Mouse (Mus musculus): ENCODE data around the gene Mta1. TPM values are rescaled to one million over a fixed set of nuclear protein-coding genes. Genes with fewer than 3 reads are reported as not detected.

Gene Mta1
- polyA plus RNA-seq, 1 experiment = 101 TPM

DNA sequence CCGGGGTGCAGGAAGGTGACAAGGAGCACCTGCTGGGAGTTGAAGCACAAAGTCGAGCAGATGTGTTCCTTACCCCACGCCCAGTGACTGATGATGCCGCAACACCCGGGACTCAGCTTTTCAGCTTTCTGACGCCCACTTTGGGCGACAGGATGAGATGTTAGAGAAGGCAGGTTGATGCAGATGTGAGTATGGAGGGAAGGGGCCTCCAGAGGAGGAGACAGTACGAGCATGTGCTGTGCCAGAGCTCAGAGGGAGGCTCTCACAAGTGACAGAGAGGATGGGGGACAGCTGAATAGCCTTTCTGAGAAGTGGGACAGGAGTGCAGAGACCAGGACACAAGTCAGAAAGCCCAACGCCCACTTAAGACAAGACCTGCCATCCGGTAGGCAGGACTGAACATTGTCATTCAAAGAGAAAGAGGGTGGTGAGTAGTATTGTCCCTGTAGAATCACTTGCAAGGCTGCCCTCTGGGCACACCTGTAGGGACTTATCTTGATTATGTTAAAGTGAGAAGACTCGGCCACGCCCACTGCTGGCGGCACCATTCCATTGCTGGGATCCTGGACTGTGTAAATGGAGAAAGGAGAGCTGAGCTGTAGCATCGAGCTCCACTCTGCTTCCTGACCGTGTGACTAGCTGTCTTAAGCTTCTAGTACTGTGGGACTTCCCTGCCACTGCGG, 16.9 kb downstream of the Mta1 start:
- Histone ChIP-seq H3K4me3 (no peak overlapping the region), H3K79me2 (ENCODE audit: control insufficient read depth, insufficient read depth) (peaks cover 17% of the 10 kb centered on the region), H3K27me3 (ENCODE audit: control insufficient read depth, insufficient read depth, insufficient read length) (no peaks in the 10 kb centered on the region), H3K36me3 (ENCODE audit: control insufficient read depth, insufficient read depth) (peaks cover 26% of the 10 kb centered on the region), H3K4me2 (ENCODE audit: low read depth) (no peak overlapping the region), H3ac (ENCODE audit: control insufficient read depth, insufficient read length) (no peak overlapping the region)
- TF ChIP-seq TCF3 (IDR thresholded peaks at IDR 0.05; ENCODE audit: insufficient read length, low read depth) (no peak), MAX (IDR thresholded peaks at IDR 0.05; ENCODE audit: low read depth) (no peak), E2F4 (IDR thresholded peaks at IDR 0.05; ENCODE audit: insufficient read depth) (no peak), POLR2AphosphoS2 (IDR thresholded peaks at IDR 0.05; ENCODE audit: insufficient read length, low read depth) (no peak), CEBPB (IDR thresholded peaks at IDR 0.05; ENCODE audit: insufficient read depth, poor library complexity, severe bottlenecking) (no peak), REST (IDR thresholded peaks at IDR 0.05; ENCODE audit: insufficient read depth, insufficient read length) (no peak), TCF12 (IDR thresholded peaks at IDR 0.05; ENCODE audit: insufficient read depth, poor library complexity, severe bottlenecking) (no peak)

DNA sequence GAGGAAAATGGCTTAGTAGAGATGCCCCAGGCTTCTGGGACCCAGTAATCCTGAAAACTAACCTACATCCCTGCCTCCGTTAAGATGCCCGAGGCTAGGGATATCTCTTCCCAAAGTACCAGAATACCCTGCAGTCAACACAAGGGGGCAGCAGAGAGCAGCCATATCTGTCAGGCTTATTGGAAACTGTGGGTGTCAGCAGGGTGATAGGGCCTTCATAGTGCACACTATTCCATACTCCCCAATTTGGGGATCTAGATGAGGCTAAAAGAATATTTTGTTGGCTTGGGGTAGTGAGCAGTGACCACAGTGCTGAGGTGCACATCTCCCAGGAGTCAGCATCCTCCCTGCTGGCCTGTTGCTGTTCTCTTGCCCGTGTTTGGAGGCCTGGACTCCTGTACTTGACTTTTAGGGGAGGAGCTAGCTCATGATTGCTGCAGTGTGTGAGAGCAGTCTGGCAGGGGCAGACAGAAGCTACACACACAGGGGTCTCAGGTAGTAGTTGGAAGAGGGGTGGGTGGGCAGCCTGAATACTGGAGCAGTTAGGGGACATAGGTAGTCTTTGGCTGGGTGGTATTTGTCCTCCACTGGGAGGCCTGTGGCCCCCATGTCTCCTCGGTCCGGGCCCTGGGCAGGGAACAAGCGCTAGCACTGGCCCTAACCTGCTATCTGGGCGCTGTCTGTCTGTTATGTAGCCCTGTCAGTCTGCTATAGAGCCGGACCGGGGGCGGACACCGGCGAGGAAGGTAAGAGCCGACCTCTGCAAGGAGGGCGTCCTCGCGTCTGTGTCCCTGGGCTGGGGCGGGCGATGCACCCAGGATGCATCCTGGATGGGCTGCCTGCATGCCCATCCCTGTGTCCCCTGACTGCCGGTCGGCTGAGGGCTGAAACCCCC, 21.7 kb downstream of the Mta1 start:
- Histone ChIP-seq H3K36me3 (ENCODE audit: control insufficient read depth, insufficient read depth) (peaks cover 21% of the 10 kb centered on the region), H3K4me2 (ENCODE audit: low read depth) (no peak overlapping the region), H3K4me3 (no peak overlapping the region), H3ac (ENCODE audit: control insufficient read depth, insufficient read length) (no peak overlapping the region), H3K79me2 (ENCODE audit: control insufficient read depth, insufficient read depth) (no peaks in the 10 kb centered on the region), H3K27me3 (ENCODE audit: control insufficient read depth, insufficient read depth, insufficient read length) (no peaks in the 10 kb centered on the region)
- TF ChIP-seq POLR2AphosphoS2 (IDR thresholded peaks at IDR 0.05; ENCODE audit: insufficient read length, low read depth) = no peak
- TF ChIP-seq MYOD1 (IDR thresholded peaks at IDR 0.05; ENCODE audit: control insufficient read depth in 1 of 3, insufficient read length in 2 of 3, low read depth in 2 of 3) = no peak
- TF ChIP-seq MYOG (IDR thresholded peaks at IDR 0.05; ENCODE audit: control insufficient read depth in 1 of 3, insufficient read depth in 1 of 3, insufficient read length in 2 of 3, low read depth in 2 of 3) = no peak
- no peak for TF ChIP-seq POLR2A (IDR thresholded peaks at IDR 0.05; ENCODE audit: insufficient read length, low read depth)
- no peak for TF ChIP-seq E2F4 (IDR thresholded peaks at IDR 0.05; ENCODE audit: insufficient read depth)
- TF ChIP-seq CEBPB (IDR thresholded peaks at IDR 0.05; ENCODE audit: insufficient read depth, poor library complexity, severe bottlenecking) = no peak
- TF ChIP-seq MAX (IDR thresholded peaks at IDR 0.05; ENCODE audit: low read depth) = no peak

DNA sequence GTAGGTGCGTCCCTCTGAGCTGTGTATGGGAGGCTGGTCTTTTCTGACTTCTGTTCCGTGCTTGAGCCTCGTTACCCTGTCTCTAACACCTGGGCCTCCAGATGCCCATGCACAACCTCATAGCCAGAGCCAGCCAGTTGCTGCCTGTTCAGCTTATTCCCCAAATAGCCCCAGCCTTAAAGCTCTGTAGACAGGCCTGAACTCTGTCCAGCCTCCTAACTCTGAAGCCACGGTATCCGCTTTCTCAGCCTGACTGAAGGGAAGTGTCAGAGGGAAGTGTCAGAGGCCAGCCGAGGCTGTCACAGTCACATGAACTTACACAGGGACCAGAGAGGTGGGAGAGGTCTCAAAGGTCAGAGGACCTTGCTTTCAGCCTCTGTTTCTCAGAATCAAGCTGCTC, 26.6 kb downstream of the Mta1 start:
- H3K79me2 ChIP-seq (ENCODE audit: control insufficient read depth, insufficient read depth) = no peaks in the 10 kb centered on the region
- peaks cover 20% of the 10 kb centered on the region for H3K36me3 ChIP-seq (ENCODE audit: control insufficient read depth, insufficient read depth)
- no peaks in the 10 kb centered on the region for H3K27me3 ChIP-seq (ENCODE audit: control insufficient read depth, insufficient read depth, insufficient read length)
- no peak overlapping the region for H3K4me3 ChIP-seq
- H3K4me2 ChIP-seq (ENCODE audit: low read depth) = no peak overlapping the region
- H3ac ChIP-seq (ENCODE audit: control insufficient read depth, insufficient read length) = no peak overlapping the region
- no peak for TF ChIP-seq USF1 (IDR thresholded peaks at IDR 0.05; ENCODE audit: low read depth)
- no peak for TF ChIP-seq SRF (IDR thresholded peaks at IDR 0.05; ENCODE audit: control insufficient read depth, insufficient read length, low read depth)
- TF ChIP-seq REST (IDR thresholded peaks at IDR 0.05; ENCODE audit: insufficient read depth, insufficient read length) = no peak
- no peak for TF ChIP-seq TCF3 (IDR thresholded peaks at IDR 0.05; ENCODE audit: insufficient read length, low read depth)
- no peak for TF ChIP-seq CEBPB (IDR thresholded peaks at IDR 0.05; ENCODE audit: insufficient read depth, poor library complexity, severe bottlenecking)
- no peak for TF ChIP-seq TCF12 (IDR thresholded peaks at IDR 0.05; ENCODE audit: insufficient read depth, poor library complexity, severe bottlenecking)
- no peak for TF ChIP-seq MAX (IDR thresholded peaks at IDR 0.05; ENCODE audit: low read depth)

DNA sequence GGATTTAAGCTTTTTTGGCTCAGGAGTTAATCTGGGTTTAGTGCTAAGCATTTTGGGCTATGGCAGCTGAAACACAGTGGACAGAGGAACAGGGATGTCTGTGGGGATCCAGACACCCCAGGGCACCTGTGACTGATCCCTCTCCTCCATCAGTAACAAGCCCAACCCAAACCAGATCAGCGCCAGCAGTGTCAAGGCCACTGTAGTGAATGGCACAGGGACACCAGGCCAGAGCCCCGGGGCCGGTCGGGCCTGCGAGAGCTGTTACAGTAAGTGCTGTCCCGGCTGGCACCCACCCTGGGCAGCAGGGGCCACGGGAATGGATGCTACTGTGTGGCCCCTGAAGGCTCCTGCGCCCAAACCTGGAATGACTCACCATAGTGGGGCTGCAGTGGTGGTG, 32.7 kb downstream of the Mta1 start:
- Histone ChIP-seq H3K4me3 (no peak overlapping the region), H3K36me3 (ENCODE audit: control insufficient read depth, insufficient read depth) (peaks cover 14% of the 10 kb centered on the region), H3ac (ENCODE audit: control insufficient read depth, insufficient read length) (no peak overlapping the region), H3K27me3 (ENCODE audit: control insufficient read depth, insufficient read depth, insufficient read length) (no peaks in the 10 kb centered on the region), H3K79me2 (ENCODE audit: control insufficient read depth, insufficient read depth) (no peaks in the 10 kb centered on the region), H3K4me2 (ENCODE audit: low read depth) (no peak overlapping the region)
- no peak for TF ChIP-seq MYOG (IDR thresholded peaks at IDR 0.05; ENCODE audit: control insufficient read depth in 1 of 3, insufficient read depth in 1 of 3, insufficient read length in 2 of 3, low read depth in 2 of 3)
- TF ChIP-seq SRF (IDR thresholded peaks at IDR 0.05; ENCODE audit: control insufficient read depth, insufficient read length, low read depth) = no peak
- no peak for TF ChIP-seq CEBPB (IDR thresholded peaks at IDR 0.05; ENCODE audit: insufficient read depth, poor library complexity, severe bottlenecking)
- no peak for TF ChIP-seq USF1 (IDR thresholded peaks at IDR 0.05; ENCODE audit: low read depth)
- TF ChIP-seq E2F4 (IDR thresholded peaks at IDR 0.05; ENCODE audit: insufficient read depth) = no peak
- TF ChIP-seq MYOD1 (IDR thresholded peaks at IDR 0.05; ENCODE audit: control insufficient read depth in 1 of 3, insufficient read length in 2 of 3, low read depth in 2 of 3) = no peak
- TF ChIP-seq MAX (IDR thresholded peaks at IDR 0.05; ENCODE audit: low read depth) = no peak
- no peak for TF ChIP-seq POLR2A (IDR thresholded peaks at IDR 0.05; ENCODE audit: insufficient read length, low read depth)
- no peak for TF ChIP-seq REST (IDR thresholded peaks at IDR 0.05; ENCODE audit: insufficient read depth, insufficient read length)
- TF ChIP-seq POLR2AphosphoS2 (IDR thresholded peaks at IDR 0.05; ENCODE audit: insufficient read length, low read depth) = no peak
- TF ChIP-seq TCF12 (IDR thresholded peaks at IDR 0.05; ENCODE audit: insufficient read depth, poor library complexity, severe bottlenecking) = no peak
- no peak for TF ChIP-seq TCF3 (IDR thresholded peaks at IDR 0.05; ENCODE audit: insufficient read length, low read depth)
